Mouse (Mus musculus): Measurements from ENCODE around the gene Etl4. TPM values are rescaled to one million over a fixed set of nuclear protein-coding genes. Genes with fewer than 3 reads are reported as not detected.

Etl4 gene
- polyA plus RNA-seq, 1 experiment: 45.6 TPM

- no peaks in the 10 kb centered on the region; the same call in 1 of the 2 replicates for H3K4me1 ChIP-seq (ENCODE audit: control insufficient read depth, insufficient read depth, low read length)
- no peak for DNase-seq
- no peak for TF ChIP-seq CTCF (IDR thresholded peaks at IDR 0.05; ENCODE audit: insufficient read depth, low read length)
- no peak for TF ChIP-seq POLR2A (IDR thresholded peaks at IDR 0.05; ENCODE audit: borderline replicate concordance, extremely low read depth, low read depth, low read length)
- 85% methylated on average over 5 of the region's 5 CpGs for WGBS
- H3K4me3 ChIP-seq (replicated peaks; ENCODE audit: extremely low read depth, low read depth, low read length): no peak overlapping the region
These were observed 851.7 kb downstream of the Etl4 start for GRCm38 (mm10) chr2:20761320-20761719.

- no peak for TF ChIP-seq POLR2A (IDR thresholded peaks at IDR 0.05; ENCODE audit: borderline replicate concordance, extremely low read depth, low read depth, low read length)
- no peak for TF ChIP-seq CTCF (IDR thresholded peaks at IDR 0.05; ENCODE audit: insufficient read depth, low read length)
- no peaks in the 10 kb centered on the region; the same call in 1 of the 2 replicates for H3K4me1 ChIP-seq (ENCODE audit: control insufficient read depth, insufficient read depth, low read length)
- no peak for DNase-seq
- 94% methylated on average over 3 of the region's 3 CpGs for WGBS
- no peak overlapping the region for H3K4me3 ChIP-seq (replicated peaks; ENCODE audit: extremely low read depth, low read depth, low read length)
These were observed 852.2 kb downstream of the Etl4 start for GRCm38 (mm10) chr2:20761751-20762150.

GRCm38 (mm10) chr2:20763511-20764212, 854.1 kb downstream of the Etl4 start:
- Histone ChIP-seq H3K4me1 (ENCODE audit: control insufficient read depth, insufficient read depth, low read length) (no peaks in the 10 kb centered on the region; the same call in 1 of the 2 replicates), H3K4me3 (replicated peaks; ENCODE audit: extremely low read depth, low read depth, low read length) (no peak overlapping the region)
- DNase-seq: no peak
- no peak for TF ChIP-seq POLR2A (IDR thresholded peaks at IDR 0.05; ENCODE audit: borderline replicate concordance, extremely low read depth, low read depth, low read length)
- TF ChIP-seq CTCF (IDR thresholded peaks at IDR 0.05; ENCODE audit: insufficient read depth, low read length): no peak
- WGBS: 83% methylated on average over 4 of the region's 4 CpGs

GRCm38 (mm10) chr2:20764566-20765090, 855.0 kb downstream of the Etl4 start:
- Histone ChIP-seq H3K4me3 (replicated peaks; ENCODE audit: extremely low read depth, low read depth, low read length) (no peak overlapping the region), H3K4me1 (ENCODE audit: control insufficient read depth, insufficient read depth, low read length) (no peaks in the 10 kb centered on the region)
- TF ChIP-seq POLR2A (IDR thresholded peaks at IDR 0.05; ENCODE audit: borderline replicate concordance, extremely low read depth, low read depth, low read length): no peak
- TF ChIP-seq CTCF (IDR thresholded peaks at IDR 0.05; ENCODE audit: insufficient read depth, low read length): no peak
- DNase-seq: no peak

- TF ChIP-seq POLR2A (IDR thresholded peaks at IDR 0.05; ENCODE audit: borderline replicate concordance, extremely low read depth, low read depth, low read length) (no peak), CTCF (IDR thresholded peaks at IDR 0.05; ENCODE audit: insufficient read depth, low read length) (0 out of 2 replicates have a peak, but pooled peaks have one; percentile 30)
- Histone ChIP-seq H3K4me1 (ENCODE audit: control insufficient read depth, insufficient read depth, low read length) (no peaks in the 10 kb centered on the region), H3K4me3 (replicated peaks; ENCODE audit: extremely low read depth, low read depth, low read length) (no peak overlapping the region)
- DNase-seq: no peak
- 76% methylated on average over 5 of the region's 5 CpGs for WGBS
These were observed 859.1 kb downstream of the Etl4 start for GRCm38 (mm10) chr2:20768681-20769080.

GRCm38 (mm10) chr2:20770171-20770570, 860.6 kb downstream of the Etl4 start:
- Histone ChIP-seq H3K4me1 (ENCODE audit: control insufficient read depth, insufficient read depth, low read length) (no peaks in the 10 kb centered on the region), H3K4me3 (replicated peaks; ENCODE audit: extremely low read depth, low read depth, low read length) (no peak overlapping the region)
- TF ChIP-seq POLR2A (IDR thresholded peaks at IDR 0.05; ENCODE audit: borderline replicate concordance, extremely low read depth, low read depth, low read length) (no peak), CTCF (IDR thresholded peaks at IDR 0.05; ENCODE audit: insufficient read depth, low read length) (no peak)

GRCm38 (mm10) chr2:20774462-20774861, 864.9 kb downstream of the Etl4 start:
- 83% methylated on average over 2 of the region's 2 CpGs for WGBS
- TF ChIP-seq CTCF (IDR thresholded peaks at IDR 0.05; ENCODE audit: insufficient read depth, low read length) (no peak), POLR2A (IDR thresholded peaks at IDR 0.05; ENCODE audit: borderline replicate concordance, extremely low read depth, low read depth, low read length) (no peak)
- Histone ChIP-seq H3K4me3 (replicated peaks; ENCODE audit: extremely low read depth, low read depth, low read length) (no peak overlapping the region), H3K4me1 (ENCODE audit: control insufficient read depth, insufficient read depth, low read length) (no peaks in the 10 kb centered on the region)
- no peak for DNase-seq

More at GRCm38 (mm10) chr2:20770171-20770570, 860.6 kb downstream of the Etl4 start:
- no peak for DNase-seq

GRCm38 (mm10) chr2:20776171-20776704, 866.7 kb downstream of the Etl4 start:
- no peaks in the 10 kb centered on the region for H3K4me1 ChIP-seq (ENCODE audit: control insufficient read depth, insufficient read depth, low read length)
- no peak for DNase-seq
- no peak overlapping the region for H3K4me3 ChIP-seq (replicated peaks; ENCODE audit: extremely low read depth, low read depth, low read length)
- TF ChIP-seq CTCF (IDR thresholded peaks at IDR 0.05; ENCODE audit: insufficient read depth, low read length): no peak
- TF ChIP-seq POLR2A (IDR thresholded peaks at IDR 0.05; ENCODE audit: borderline replicate concordance, extremely low read depth, low read depth, low read length): no peak
- WGBS: 66% methylated on average over 6 of the region's 6 CpGs

GRCm38 (mm10) chr2:20777931-20778330, 868.4 kb downstream of the Etl4 start:
- TF ChIP-seq POLR2A (IDR thresholded peaks at IDR 0.05; ENCODE audit: borderline replicate concordance, extremely low read depth, low read depth, low read length): no peak
- TF ChIP-seq CTCF (IDR thresholded peaks at IDR 0.05; ENCODE audit: insufficient read depth, low read length): 0 out of 2 replicates have a peak, but pooled peaks have one; percentile 8
- no peak for DNase-seq
- WGBS: 85% methylated on average over 6 of the region's 6 CpGs
- Histone ChIP-seq H3K4me1 (ENCODE audit: control insufficient read depth, insufficient read depth, low read length) (no peaks in the 10 kb centered on the region), H3K4me3 (replicated peaks; ENCODE audit: extremely low read depth, low read depth, low read length) (no peak overlapping the region)

All from lung, adult 2 months (tissue).